Mouse (Mus musculus) heart, postnatal 0 days (tissue): ENCODE data around the gene Mgea5.

Experiments used
- CTCF ChIP-seq: IDR thresholded peaks from 2 replicates; pipeline ENCODE4 v1.5.1; 2016; ENCODE audit warnings: antibody characterized with exemption, control low read depth, low read depth
- EP300 ChIP-seq: IDR thresholded peaks from 2 replicates; pipeline ENCODE4 v1.6.1; 2016; ENCODE audit warnings: antibody characterized with exemption, low read depth

DNA sequence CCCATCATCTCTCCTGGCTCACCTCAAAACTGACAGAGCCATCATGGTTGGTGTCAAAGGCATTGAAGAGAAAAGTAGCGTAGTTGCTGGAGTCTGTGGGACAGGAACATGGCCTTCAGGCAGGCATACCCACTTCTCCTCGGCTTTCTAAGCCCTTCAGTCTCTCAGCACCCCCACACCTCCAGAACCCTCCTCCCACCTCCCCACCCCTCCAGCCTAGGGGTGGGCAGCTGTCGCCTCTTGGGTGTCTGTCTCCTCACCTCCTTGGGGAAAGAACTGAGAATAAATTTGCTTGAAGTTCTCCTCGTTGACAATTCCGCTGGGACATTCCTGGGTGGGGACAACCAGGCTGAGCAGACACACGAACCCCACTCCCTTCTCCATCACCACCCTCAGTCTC is 11.1 kb upstream of the Mgea5 start:
- TF ChIP-seq CTCF = no peak
- no peak for TF ChIP-seq EP300
